Mouse (Mus musculus): Measurements from ENCODE around the gene Tubg2.
"Not testable (repeated sequence)": the region's sequence is repeated elsewhere in the genome, so short reads cannot be mapped to it uniquely, and the experiment has no call there.

The Tubg2 gene

DNA sequence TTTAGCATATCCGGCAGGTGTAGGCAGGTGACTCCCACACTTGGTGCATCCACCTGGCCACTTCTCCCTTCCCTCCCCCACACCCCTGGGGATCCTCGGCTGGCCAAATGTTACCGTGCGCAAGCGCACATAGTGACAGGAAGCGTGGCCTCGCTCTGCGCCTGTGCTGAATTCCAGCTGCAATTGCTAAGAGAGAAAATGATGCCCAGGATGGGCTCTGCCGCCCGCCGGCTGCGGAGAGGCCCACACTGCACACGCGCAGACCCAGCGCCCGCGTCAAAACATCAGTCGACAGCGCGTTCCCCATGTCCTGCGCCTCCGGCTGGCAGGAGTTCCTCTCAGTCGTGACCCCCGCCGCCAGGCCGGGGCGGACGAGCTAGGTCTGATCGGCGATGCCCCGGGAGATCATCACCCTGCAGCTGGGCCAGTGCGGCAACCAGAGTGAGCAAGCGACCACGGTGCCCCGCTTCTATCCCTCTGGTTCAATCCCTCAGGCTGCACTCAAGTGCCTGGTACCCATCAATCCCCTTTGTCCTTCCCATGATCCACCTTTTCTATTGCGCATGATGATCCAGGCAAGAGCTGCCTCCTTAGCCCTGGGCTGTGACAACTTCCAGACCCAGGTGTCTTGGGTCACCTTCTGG is at the start of gene Tubg2:
Gene Tubg2, plus strand, starts transcription at position 180 of the 644 bp plus-strand sequence.
- no peak for DNase-seq (ENCODE audit: low read depth, low spot score)

DNA sequence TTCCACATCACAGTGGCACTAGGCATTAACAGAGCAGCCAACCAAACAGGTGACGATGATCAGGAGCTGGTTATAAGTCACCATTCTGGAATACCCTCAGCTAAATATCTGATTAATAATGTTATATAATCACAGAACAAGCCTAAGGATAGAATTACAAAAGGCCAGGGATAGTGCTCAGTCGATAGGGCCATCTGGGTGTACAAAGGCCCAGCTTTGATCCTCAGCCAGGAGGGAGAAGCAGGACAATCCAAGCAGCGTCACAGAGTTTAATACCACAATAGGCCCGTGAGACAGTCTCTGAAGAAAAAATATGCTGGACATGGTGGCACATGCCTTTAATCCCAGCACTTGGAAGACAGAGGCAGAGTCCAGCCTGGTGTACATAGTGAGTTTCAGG is 46.4 kb upstream of the Tubg2 start:
- DNase-seq (ENCODE audit: low read depth, low spot score) = no peak

DNA sequence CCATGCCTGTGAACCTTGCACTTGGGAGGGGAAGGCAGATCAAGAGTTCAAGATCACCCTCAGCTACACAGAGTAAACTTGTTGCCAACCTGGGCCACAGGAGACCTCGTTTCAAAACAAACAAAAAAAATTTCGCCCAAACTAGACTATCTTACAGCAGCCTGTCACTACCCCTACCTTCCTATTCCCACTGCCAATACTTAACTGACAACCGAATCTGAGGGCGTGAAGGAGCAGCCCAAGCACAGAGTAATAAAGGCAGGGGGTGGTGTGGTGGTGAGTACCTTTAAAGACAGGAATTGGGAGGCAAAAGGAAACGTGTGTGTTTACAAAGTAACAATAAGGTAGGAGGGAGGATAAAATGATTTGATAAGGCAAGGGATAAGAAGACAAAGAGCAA is 45.0 kb upstream of the Tubg2 start:
- no peak for DNase-seq (ENCODE audit: low read depth, low spot score)

DNA sequence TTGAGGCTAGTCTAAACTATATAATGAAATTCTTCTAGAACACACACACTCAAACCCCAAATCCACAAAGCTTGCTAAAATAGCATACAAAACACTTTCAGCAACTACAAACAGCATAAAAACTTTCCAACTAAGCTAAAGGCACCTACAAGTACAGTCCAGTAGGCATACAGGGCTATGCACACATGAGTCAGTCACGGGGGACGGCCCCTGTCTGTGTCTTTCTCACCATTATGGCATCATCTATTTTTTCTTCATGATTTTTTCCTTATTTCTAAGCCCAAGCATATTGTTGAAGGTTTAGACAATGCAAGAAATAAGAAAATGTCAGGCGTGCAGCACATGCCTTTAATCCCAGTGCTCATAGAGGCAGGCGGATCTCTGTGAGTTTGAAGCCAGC is 44.5 kb upstream of the Tubg2 start:
- no peak for DNase-seq (ENCODE audit: low read depth, low spot score)

DNA sequence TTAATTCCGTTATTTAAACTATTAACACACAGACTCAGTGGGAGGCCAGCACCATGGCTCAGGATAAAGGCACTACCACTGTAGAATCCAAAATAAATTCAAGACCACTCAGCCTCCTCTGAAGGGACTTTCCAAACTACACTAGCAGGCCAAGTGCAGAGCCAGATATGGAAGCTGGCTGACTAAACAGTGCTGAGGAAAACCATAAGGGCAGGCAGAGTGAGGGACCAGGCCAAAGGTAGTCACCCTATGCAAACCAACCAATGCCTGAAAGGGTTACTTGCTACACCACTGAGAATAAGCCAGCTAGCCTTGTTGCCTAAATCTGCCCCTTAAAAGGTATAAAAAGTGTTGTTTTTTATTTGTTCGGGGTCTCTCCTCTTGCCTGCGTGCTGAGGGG is 43.5 kb upstream of the Tubg2 start:
- DNase-seq (ENCODE audit: low read depth, low spot score) = no peak

DNA sequence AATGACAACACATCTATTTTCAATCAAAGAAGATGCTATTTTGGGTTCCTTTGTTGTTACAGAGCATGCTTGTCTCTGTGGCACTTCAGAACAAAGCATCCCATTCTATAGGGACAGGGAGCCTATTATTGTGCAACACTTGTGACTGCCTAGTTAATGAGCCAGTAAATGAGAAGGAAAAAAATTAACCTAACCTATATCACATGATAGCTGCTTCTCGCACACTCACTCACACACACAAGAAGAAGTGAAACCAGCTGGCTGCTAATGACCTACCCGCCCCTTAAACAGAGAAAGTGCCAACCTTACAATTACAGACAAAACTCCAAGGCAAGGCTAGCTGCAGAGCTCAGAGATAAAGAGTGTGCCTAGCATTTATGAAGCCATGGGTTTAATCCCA is 40.1 kb upstream of the Tubg2 start:
- DNase-seq (ENCODE audit: low read depth, low spot score) = no peak

DNA sequence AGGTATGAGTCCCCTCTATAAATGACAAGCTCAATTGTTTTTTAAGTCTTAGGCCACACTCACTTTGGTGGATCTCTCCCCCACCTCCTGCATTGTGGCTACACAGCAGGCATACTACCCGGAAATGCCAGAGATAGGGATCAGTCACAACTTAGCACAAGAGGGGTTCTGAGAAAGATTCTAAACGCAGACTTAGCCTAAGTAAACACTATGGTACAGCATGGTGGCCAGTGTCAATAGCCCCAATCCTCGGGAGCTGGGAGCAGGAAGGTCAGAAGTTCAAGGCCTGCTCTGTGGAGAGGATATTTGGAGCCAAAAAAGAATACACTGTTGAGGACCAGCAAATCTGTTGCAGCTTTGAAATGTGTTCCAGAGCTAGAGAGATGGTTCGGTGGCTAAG is 37.6 kb upstream of the Tubg2 start:
- no peak for DNase-seq (ENCODE audit: low read depth, low spot score)

DNA sequence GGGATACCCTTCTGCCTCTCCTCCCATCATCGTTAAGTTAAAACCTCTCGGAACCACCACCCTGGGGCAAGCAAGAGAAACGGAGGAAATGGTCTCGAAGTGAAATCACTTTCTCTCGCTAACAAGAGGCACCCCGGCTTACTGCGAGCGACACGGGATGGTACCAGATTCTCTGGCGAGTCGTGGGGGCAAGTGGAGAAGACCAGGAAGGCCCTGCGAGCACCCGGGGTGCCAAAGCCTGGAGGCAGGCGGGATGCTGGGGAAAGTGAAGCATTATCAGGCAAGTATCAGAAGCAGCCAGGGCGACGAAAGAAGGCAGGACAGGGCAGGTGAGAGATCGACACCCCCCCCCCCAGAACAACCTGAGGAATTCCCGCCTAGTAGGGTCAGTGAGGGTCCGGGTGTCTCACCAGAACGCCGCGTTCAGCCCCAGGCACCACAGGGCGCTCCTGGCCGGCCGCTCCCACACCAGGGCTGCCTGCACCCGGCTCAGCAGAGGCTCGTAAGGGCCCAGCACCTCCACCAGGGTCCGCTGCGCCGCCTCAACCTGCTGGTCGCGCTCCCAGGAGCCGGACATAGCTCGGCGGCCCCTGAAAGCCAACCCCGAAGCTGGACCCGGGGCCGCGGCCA is 36.5 kb upstream of the Tubg2 start:
- no peak for DNase-seq (ENCODE audit: low read depth, low spot score)

DNA sequence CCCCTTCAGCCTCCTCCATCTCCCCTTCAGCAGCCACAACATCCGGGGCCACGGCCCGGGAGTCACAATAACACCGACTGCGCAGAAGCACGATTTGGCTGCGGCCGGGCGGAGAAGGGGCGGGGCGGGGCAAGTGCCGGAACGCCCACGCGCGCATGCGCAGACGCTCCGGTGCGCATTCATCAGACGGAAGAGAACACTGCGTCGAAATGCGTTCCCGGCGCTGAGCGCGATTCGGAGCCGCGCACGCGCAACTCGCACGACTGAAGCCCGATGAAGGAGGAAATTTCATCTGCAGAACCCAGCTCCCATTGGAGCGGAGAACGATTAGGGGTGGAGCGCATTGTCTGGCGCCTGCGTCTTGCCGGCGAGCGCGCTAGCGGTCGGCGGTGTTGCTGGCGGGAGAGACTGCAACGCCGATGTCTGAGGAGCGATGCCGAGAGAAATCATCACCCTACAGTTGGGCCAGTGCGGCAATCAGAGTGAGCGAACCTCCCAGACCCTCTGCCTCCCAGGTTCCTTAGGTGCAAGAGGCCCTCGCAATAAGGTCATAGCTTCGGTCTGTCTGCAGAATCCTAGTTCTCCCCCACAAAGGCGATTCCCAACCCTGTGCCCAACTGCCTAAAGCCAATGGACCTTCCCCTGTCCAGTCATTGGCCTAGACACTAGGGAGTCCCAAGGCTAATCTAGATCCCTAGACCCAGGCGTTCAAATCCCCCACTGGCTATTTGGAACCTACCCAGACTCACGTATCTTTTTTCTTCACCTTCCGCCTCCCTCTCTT is 35.8 kb upstream of the Tubg2 start, which contains the start of the genes Retreg3 and Tubg1:
Gene Retreg3, minus strand, starts transcription at position 133 of the 784 bp plus-strand sequence.
Gene Tubg1, plus strand, starts transcription at position 178 of the 784 bp plus-strand sequence.
- peak; percentile 100 for DNase-seq (ENCODE audit: low read depth, low spot score)

DNA sequence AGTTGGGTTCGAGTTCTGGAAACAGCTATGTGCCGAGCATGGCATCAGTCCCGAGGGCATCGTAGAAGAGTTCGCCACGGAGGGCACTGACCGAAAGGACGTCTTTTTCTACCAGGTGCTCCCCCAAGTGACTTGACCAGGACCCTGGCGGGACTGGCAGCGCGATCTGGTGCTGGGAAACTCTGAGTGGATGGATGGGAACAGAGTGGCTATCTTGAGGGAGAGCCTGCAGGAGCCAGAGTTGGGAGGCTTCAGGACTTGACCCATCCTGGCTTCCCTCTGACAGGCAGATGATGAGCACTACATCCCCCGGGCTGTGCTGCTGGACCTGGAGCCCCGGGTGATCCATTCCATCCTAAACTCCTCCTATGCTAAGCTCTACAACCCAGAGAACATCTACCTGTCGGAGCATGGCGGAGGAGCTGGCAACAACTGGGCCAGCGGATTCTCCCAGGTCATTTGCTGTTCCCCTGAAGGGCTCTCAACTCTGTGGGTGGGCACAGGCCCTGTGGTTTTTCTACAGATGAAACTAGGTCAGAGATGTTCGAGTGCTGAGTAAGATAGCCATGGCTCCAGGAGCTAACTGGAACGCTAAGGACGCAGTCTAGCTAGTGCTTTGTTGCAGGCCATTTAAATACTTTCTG is 35.0 kb upstream of the Tubg2 start:
- no peak for DNase-seq (ENCODE audit: low read depth, low spot score)

DNA sequence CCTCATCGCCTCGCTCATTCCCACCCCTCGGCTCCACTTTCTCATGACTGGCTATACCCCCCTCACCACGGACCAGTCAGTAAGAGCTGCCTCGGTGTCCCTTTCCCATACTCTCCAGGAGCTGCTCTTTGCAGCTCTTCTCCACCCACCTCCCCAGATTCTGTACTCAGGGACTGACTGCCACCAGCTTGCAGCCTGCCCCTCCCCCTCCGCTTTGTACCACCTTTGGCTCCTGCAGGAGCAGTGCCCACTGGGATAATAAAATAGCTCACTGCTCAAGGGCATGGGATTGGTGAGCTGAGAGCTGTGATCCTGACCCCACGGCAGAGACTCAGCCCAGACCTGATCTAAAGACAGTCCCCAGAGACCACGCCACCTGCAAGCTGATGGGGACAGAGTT is 31.2 kb upstream of the Tubg2 start:
- DNase-seq (ENCODE audit: low read depth, low spot score) = not testable (repeated sequence)

DNA sequence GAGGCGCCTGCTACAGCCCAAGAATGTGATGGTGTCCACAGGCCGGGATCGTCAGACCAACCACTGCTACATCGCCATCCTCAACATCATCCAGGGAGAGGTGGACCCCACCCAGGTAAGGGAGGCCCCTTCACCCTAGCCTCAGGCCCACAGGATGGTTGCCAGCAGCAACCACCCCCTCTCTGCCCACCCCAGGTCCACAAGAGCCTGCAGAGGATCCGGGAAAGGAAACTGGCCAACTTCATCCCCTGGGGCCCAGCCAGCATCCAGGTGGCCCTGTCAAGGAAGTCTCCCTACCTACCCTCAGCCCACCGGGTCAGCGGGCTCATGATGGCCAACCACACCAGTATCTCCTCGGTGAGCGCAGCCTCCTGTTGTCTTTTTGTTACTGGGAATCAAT is 30.7 kb upstream of the Tubg2 start:
- DNase-seq (ENCODE audit: low read depth, low spot score) = not testable (repeated sequence)

DNA sequence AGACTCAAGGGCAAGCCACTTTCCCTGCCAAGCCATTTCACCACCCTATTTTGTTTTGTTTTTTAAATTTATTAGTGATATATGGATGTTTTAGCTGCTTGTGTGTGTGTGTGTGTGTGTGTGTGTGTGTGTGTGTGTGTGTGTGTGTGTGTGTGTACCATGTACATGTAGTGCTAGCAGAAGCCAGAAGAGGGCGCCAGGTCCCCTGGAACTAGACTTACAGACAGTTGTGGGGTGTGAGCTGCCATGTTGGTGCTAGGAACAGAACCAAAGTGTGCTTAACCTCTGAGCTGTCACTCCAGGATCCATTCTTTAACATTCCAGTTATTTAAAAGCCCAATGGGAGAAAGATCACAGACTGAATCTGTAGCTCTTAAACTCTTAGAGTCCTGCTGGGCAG is 28.6 kb upstream of the Tubg2 start:
- no peak for DNase-seq (ENCODE audit: low read depth, low spot score)

DNA sequence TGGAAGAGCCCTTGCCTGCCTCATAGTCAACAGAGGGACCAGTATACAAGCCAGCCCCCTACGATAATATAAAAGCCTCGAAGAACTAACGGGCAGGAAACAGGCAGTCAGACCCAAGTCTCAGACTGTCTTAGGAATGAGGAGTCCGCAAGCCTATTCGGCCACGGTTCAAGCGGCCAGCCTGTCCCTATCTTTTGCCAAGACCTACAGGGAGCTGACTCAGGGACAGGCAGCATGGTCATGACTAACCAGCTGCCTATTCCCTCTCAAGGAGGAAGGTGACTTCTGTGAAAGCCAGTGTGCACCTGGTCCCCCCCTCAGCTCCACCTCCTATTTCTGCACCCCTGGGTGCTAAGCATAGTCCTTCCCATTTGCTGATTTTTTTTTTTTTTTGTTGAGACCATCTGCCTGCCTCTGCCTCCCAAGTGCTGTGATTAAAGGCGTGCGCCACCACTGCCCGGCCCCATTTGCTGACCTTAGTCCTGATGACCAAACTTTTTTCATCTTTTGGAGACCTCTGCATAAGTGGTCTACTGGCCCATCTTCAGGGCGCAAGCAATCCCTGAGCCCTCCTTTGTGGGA is 26.6 kb upstream of the Tubg2 start:
- no peak for DNase-seq (ENCODE audit: low read depth, low spot score)

DNA sequence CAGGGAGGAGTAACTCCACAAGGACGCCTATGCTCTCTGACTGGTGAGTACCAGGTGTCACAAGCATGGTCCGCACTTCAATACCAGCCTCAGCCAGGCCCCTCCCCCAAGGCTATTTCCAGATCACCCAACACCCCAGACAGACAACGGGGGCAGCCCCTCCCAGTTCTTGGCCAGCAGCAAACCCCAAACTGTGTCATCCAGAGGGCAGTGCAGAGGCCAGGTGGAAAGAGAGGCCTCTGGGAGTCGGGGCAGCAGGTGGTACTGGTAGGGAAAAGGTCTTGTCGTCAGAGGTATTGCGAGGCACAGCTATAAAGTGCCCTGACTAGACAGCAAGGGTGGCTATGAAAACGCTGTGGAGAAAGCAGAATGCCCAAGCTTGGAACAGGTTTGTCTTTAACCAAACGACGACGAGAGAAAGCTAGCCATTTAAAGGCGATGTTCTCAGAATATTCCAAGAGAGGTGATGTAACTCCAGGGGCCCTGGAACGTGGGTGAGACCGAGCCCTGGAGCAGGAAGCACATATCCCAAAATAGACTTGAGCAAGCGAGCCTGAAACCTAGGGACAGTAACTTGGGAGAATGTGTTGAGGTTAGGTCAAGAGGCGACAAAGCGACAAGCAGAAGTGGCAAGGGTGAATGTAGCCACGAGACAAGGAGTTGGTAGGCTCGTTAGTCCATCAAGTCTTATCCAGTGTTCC is 25.5 kb upstream of the Tubg2 start:
- DNase-seq (ENCODE audit: low read depth, low spot score) = no peak

DNA sequence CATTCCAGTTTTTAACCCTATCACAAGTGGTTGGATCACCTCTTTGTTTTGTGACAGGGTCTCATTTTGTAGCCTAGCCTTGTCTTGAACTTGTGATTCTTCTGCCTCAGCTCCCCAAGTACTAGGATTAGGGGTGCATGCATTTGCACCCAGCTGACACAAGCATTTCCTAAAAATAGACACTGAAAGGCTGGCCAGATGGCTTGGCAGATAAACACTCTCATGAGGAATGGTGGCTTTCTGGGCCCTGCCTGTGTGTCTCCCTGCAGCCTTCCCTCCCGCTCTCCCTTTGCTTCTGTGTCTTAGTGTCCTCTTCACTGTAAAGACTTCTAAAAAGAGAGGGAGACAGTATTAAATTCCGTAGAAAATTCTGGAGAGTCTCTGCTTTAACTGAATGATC is 24.5 kb upstream of the Tubg2 start:
- no peak for DNase-seq (ENCODE audit: low read depth, low spot score)

DNA sequence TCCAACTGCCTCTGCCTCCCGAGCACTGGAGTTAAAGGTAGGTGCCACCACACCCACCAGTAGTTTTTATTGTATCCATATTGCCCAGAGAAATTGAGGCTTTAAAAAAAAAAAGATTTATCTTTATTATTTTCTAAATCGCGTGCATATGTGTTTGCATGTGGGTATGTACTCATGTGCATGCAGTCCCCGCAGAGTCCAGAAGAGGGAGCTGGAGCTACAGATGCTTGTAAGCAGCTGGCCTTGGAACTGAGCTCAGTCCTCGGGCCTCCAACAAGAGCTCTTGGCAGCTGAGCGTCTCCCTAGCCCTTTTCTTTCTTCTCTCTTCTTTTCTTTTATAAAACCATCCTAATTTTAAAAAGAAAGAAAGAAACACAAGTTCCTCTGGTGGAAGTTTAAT is 24.0 kb upstream of the Tubg2 start:
- DNase-seq (ENCODE audit: low read depth, low spot score) = no peak

DNA sequence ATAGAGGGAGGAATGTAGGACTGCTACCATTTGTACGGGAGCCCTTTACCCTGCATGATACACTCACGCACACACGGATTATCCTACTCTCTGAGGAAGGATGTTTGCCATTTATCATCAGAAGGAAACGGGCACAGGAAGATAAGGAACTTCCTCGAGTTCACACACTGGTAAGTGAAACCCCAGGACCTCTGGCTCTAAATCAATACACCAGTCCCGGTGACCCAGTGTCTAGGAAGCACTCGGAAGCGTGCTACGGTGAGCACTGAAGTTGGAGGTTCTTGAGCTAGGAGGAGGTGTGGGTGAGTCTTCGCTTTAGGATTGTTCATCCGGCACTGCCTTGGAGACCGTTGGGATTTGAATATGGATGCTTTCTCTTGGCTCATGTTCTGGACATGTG is 22.7 kb upstream of the Tubg2 start:
- no peak for DNase-seq (ENCODE audit: low read depth, low spot score)

DNA sequence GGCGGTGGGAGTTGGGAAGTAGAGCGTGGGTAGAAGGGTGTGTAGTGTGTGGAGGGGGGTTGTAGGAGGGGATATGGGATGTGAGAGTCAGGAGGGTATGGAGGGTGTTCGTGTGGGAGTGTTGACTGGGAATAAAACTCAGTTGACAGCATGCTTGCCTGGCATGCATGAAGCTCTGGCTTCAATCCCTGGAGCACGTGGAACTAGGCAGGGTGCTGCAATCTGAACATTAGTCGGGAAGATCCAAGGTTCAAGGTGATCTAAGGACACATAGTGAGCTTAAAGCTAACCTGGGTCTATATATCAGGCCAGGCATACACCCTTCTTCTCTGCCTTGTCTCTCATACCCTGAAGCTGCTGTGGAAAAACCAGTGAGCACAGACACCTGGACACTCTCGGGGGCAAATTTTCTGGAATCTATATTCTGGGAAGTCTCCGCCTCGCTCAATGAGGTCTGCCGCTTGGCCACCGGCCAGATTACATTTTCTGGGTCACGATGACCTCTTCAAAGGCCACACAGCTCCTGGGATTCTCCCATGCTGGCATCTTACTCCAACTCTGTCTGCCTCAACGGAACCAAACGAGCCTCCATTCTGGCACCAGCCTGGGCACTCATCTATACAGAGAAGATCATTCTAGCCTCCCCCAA is 21.4 kb upstream of the Tubg2 start:
- DNase-seq (ENCODE audit: low read depth, low spot score) = no peak

DNA sequence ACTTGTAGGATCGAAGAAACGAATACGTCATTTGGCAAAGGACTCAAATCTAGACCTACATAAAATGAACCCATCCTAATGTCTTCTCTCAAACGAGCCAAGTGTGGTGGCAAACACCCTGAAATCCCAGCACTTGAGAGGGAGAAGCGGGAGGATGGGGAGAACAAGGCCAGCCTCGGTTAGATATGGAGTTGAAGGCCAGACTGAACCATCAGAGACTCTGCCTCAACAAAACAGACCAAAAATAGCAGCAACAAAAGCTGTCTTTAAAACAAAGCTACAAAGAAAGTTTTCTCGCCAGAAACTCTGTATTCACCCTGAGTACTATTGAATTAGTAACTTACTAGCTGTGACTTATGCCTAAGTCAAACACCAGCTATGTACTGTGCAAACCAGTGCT is 18.7 kb upstream of the Tubg2 start:
- no peak for DNase-seq (ENCODE audit: low read depth, low spot score)

All from embryo, embryonic 11.5 days (tissue).